Mouse (Mus musculus): ENCODE measurements around the gene Gm10135.
A peak's percentile ranks its signal among the peaks of the same experiment; 100 is the strongest.
"Not testable (repeated sequence)": the region's sequence is repeated elsewhere in the genome, so short reads cannot be mapped to it uniquely, and the experiment has no call there.

Gene Gm10135

GRCm38 (mm10) chr5:72957281-72957680, 17.2 kb downstream of the Gm10135 start:
- no peak for DNase-seq

GRCm38 (mm10) chr5:72953996-72954604, 20.4 kb downstream of the Gm10135 start:
- DNase-seq = no peak

GRCm38 (mm10) chr5:72950252-72950651, 24.2 kb downstream of the Gm10135 start:
- DNase-seq = no peak

GRCm38 (mm10) chr5:72948136-72948535, 26.4 kb downstream of the Gm10135 start:
- DNase-seq = peak; percentile 32 to 85

GRCm38 (mm10) chr5:72940906-72941432, 33.5 kb downstream of the Gm10135 start:
- DNase-seq = no peak

- DNase-seq = no peak
Measured at GRCm38 (mm10) chr5:72939311-72939710, 35.2 kb downstream of the Gm10135 start.

- not testable (repeated sequence) for DNase-seq
Measured at GRCm38 (mm10) chr5:72938421-72938820, 36.1 kb downstream of the Gm10135 start.

GRCm38 (mm10) chr5:72933026-72933675, 41.4 kb downstream of the Gm10135 start:
- DNase-seq = no peak

- DNase-seq = no peak
Measured at GRCm38 (mm10) chr5:72927074-72927473, 47.4 kb downstream of the Gm10135 start.

GRCm38 (mm10) chr5:72922796-72923195, 51.7 kb downstream of the Gm10135 start:
- peak in 1 of 2 experiments; percentile 30 for DNase-seq

GRCm38 (mm10) chr5:72921171-72921570, 53.3 kb downstream of the Gm10135 start:
- no peak for DNase-seq

- no peak for DNase-seq
Measured at GRCm38 (mm10) chr5:72920416-72920815, 54.1 kb downstream of the Gm10135 start.

GRCm38 (mm10) chr5:72916851-72917250, 57.7 kb downstream of the Gm10135 start:
- no peak for DNase-seq

- DNase-seq = no peak
Measured at GRCm38 (mm10) chr5:72916048-72916447, 58.5 kb downstream of the Gm10135 start.

Measured in kidney, postnatal 36 days (tissue).